10 mouse cellular contexts compared by ENCODE assay signal in genomic region chr6:71555507-71555951, GRCm38 (mm10). TPM values are rescaled to one million over a fixed set of nuclear protein-coding genes. Genes with fewer than 3 reads are reported as not detected.
DNase-seq lines count a peak whose midpoint lies in the region; ATAC-seq and TF ChIP-seq lines count a peak whose summit lies in the region.
"Had no signal": no experiment of that assay in that cellular context is flagged by ENCODE, and none has a peak within 500 bp of the region (broad histone marks: within the 10 kb centered on the region; RNA-seq: fewer than 3 reads in every experiment).

No protein-coding gene starts in this region.

- no peak overlapping the region for H3K27ac ChIP-seq in forebrain, postnatal 0 days (ENCODE audit: low read depth, low read length)
- H3K27ac ChIP-seq in forebrain, embryonic 14.5 days (ENCODE audit: low read depth, low read length) = no peak overlapping the region
- no peak overlapping the region for H3K27ac ChIP-seq in MEL (ENCODE audit: control insufficient read depth, low read depth, low read length)
- H3K27ac ChIP-seq in liver, embryonic 14.5 days = no peak overlapping the region
- H3K27ac ChIP-seq in forebrain, embryonic 12.5 days = no peak overlapping the region
- H3K27ac ChIP-seq: stomach, embryonic 15.5 days had no signal

- H3K36me3 ChIP-seq in forebrain, postnatal 0 days (ENCODE audit: insufficient read depth) = no peaks in the 10 kb centered on the region
- 0 out of 2 replicates have a peak, but pooled peaks cover 3% of the 10 kb centered on the region for H3K36me3 ChIP-seq in forebrain, embryonic 14.5 days (ENCODE audit: control insufficient read depth, insufficient read depth, low read length)
- H3K36me3 ChIP-seq in MEL (ENCODE audit: control insufficient read depth in 1 of 2, insufficient read depth in 2 of 2, low read length in 2 of 2) = peaks cover 0 to 5% of the 10 kb centered on the region in 2 experiments; a peak in 3 of 4 replicates
- no peaks in the 10 kb centered on the region for H3K36me3 ChIP-seq in liver, embryonic 14.5 days (replicated peaks; ENCODE audit: control insufficient read depth, insufficient read depth, low read depth)
- peaks cover 3% of the 10 kb centered on the region; the same call in 1 of the 2 replicates for H3K36me3 ChIP-seq in forebrain, embryonic 12.5 days (replicated peaks)
- H3K36me3 ChIP-seq: stomach, embryonic 15.5 days had no signal

- no peaks in the 10 kb centered on the region for H3K79me2 ChIP-seq in MEL (ENCODE audit: control insufficient read depth, insufficient read depth, low read length, poor library complexity)

- no peaks in the 10 kb centered on the region for H3K9me3 ChIP-seq in forebrain, postnatal 0 days (ENCODE audit: low read length)
- H3K9me3 ChIP-seq in forebrain, embryonic 14.5 days (replicated peaks; ENCODE audit: control insufficient read depth, low read length) = no peaks in the 10 kb centered on the region
- H3K9me3 ChIP-seq in MEL (replicated peaks; ENCODE audit: insufficient read depth, low read length) = no peaks in the 10 kb centered on the region
- H3K9me3 ChIP-seq in liver, embryonic 14.5 days (ENCODE audit: control insufficient read depth, low read length) = no peaks in the 10 kb centered on the region
- no peaks in the 10 kb centered on the region for H3K9me3 ChIP-seq in forebrain, embryonic 12.5 days
- H3K9me3 ChIP-seq: stomach, embryonic 15.5 days had no signal

- no peak overlapping the region for H3K4me3 ChIP-seq in forebrain, postnatal 0 days (ENCODE audit: low read depth, low read length)
- no peak overlapping the region for H3K4me3 ChIP-seq in forebrain, embryonic 14.5 days (ENCODE audit: low read depth, low read length)
- no peak overlapping the region for H3K4me3 ChIP-seq in MEL (ENCODE audit: control insufficient read depth in 1 of 2, insufficient read depth in 1 of 2, low read depth in 2 of 2, low read length in 2 of 2)
- no peak overlapping the region for H3K4me3 ChIP-seq in liver, embryonic 14.5 days (ENCODE audit: insufficient read depth in 1 of 2, low read depth in 2 of 2, low read length in 2 of 2)
- H3K4me3 ChIP-seq in forebrain, embryonic 12.5 days (replicated peaks) = no peak overlapping the region
- H3K4me3 ChIP-seq: stomach, embryonic 15.5 days had no signal

- no peak for ATAC-seq in forebrain, postnatal 0 days
- no peak for ATAC-seq in forebrain, embryonic 14.5 days
- ATAC-seq in liver, embryonic 14.5 days (ENCODE audit: insufficient read depth) = peak; percentile 48; the same call in 1 of the 2 replicates
- no peak for ATAC-seq in forebrain, embryonic 12.5 days (ENCODE audit: low FRiP score)

- H3K27me3 ChIP-seq in forebrain, postnatal 0 days (ENCODE audit: insufficient read depth, low read length) = no peaks in the 10 kb centered on the region
- H3K27me3 ChIP-seq in forebrain, embryonic 14.5 days (replicated peaks; ENCODE audit: control insufficient read depth, insufficient read depth, low read length) = no peaks in the 10 kb centered on the region
- H3K27me3 ChIP-seq in MEL (ENCODE audit: control insufficient read depth in 1 of 2, insufficient read depth in 2 of 2, low read length in 2 of 2) = no peaks in the 10 kb centered on the region
- no peaks in the 10 kb centered on the region for H3K27me3 ChIP-seq in liver, embryonic 14.5 days (ENCODE audit: control insufficient read depth, insufficient read depth, low read length)
- H3K27me3 ChIP-seq in forebrain, embryonic 12.5 days = no peaks in the 10 kb centered on the region
- H3K27me3 ChIP-seq: stomach, embryonic 15.5 days had no signal

- no peak for TF ChIP-seq POLR2A in MEL (IDR thresholded peaks at IDR 0.05; ENCODE audit: control insufficient read depth in 1 of 2, insufficient read depth in 1 of 2, low read depth in 1 of 2, low read length in 2 of 2, poor library complexity in 1 of 2)

- 82% methylated on average over 2 of the region's 2 CpGs for WGBS in forebrain, postnatal 0 days
- WGBS in forebrain, embryonic 14.5 days = 85% methylated on average over 2 of the region's 2 CpGs
- 71% methylated on average over 2 of the region's 2 CpGs for WGBS in liver, embryonic 14.5 days (ENCODE audit: insufficient replicate concordance)
- WGBS in forebrain, embryonic 12.5 days = 92% methylated on average over 2 of the region's 2 CpGs

- TF ChIP-seq RAD21 in MEL (IDR thresholded peaks at IDR 0.05; ENCODE audit: low read depth, low read length) = no peak

- H3K4me1 ChIP-seq in forebrain, postnatal 0 days (ENCODE audit: insufficient read depth) = no peaks in the 10 kb centered on the region
- H3K4me1 ChIP-seq in forebrain, embryonic 14.5 days (ENCODE audit: control insufficient read depth, insufficient read depth, low read length) = no peaks in the 10 kb centered on the region
- H3K4me1 ChIP-seq in MEL (ENCODE audit: control insufficient read depth in 1 of 2, insufficient read depth in 2 of 2, low read length in 2 of 2) = peaks cover 3 to 6% of the 10 kb centered on the region in 2 experiments
- peaks cover 0 to 4% of the 10 kb centered on the region in 2 experiments; a peak in 2 of 4 replicates for H3K4me1 ChIP-seq in liver, embryonic 14.5 days (replicated peaks; ENCODE audit: control insufficient read depth in 2 of 2, insufficient read depth in 2 of 2, low read length in 1 of 2)
- no peaks in the 10 kb centered on the region for H3K4me1 ChIP-seq in forebrain, embryonic 12.5 days
- H3K4me1 ChIP-seq: stomach, embryonic 15.5 days had no signal

- H3K4me2 ChIP-seq in forebrain, postnatal 0 days (ENCODE audit: low read depth) = no peak overlapping the region
- H3K4me2 ChIP-seq in forebrain, embryonic 14.5 days (ENCODE audit: low read length) = no peak overlapping the region
- H3K4me2 ChIP-seq in liver, embryonic 14.5 days (ENCODE audit: low read depth) = no peak overlapping the region
- H3K4me2 ChIP-seq in forebrain, embryonic 12.5 days = no peak overlapping the region
- H3K4me2 ChIP-seq: stomach, embryonic 15.5 days had no signal

- TF ChIP-seq CTCF in forebrain, postnatal 0 days (IDR thresholded peaks at IDR 0.05; ENCODE audit: low read depth) = no peak
- TF ChIP-seq CTCF in MEL (IDR thresholded peaks at IDR 0.05 in 2 of 3, conservative IDR thresholded peaks at IDR 0.05 in 1 of 3; ENCODE audit: control insufficient read depth in 1 of 3, insufficient read depth in 1 of 3, low read depth in 2 of 3, low read length in 3 of 3, poor library complexity in 1 of 3, severe bottlenecking in 1 of 3) = no peak
- no peak for TF ChIP-seq CTCF in liver, embryonic 14.5 days (IDR thresholded peaks at IDR 0.05; ENCODE audit: low read depth)

- DNase-seq in forebrain, postnatal 0 days = peak; percentile 1
- no peak for DNase-seq in forebrain, embryonic 14.5 days (ENCODE audit: low spot score)
- DNase-seq in MEL (ENCODE audit: low read depth, low spot score) = peak; percentile 53
- peak; percentile 33 for DNase-seq in gonadal fat pad, adult 2 months (ENCODE audit: low read depth)
- DNase-seq in liver, embryonic 14.5 days (ENCODE audit: low read depth in 3 of 3, low spot score in 3 of 3) = no peak
- DNase-seq in left cerebral cortex, adult 11 months (ENCODE audit: low spot score) = no peak
- no peak for DNase-seq in ovary, adult 18-20 months (ENCODE audit: low spot score)
- DNase-seq: gastrocnemius, postnatal 14 days had no signal

- no peak overlapping the region for H3K9ac ChIP-seq in forebrain, postnatal 0 days
- H3K9ac ChIP-seq in forebrain, embryonic 14.5 days (ENCODE audit: low read length) = no peak overlapping the region
- no peak overlapping the region for H3K9ac ChIP-seq in MEL (ENCODE audit: control insufficient read depth, low read depth, low read length, poor library complexity, severe bottlenecking)
- H3K9ac ChIP-seq in liver, embryonic 14.5 days (replicated peaks) = no peak overlapping the region
- H3K9ac ChIP-seq in forebrain, embryonic 12.5 days = no peak overlapping the region
- H3K9ac ChIP-seq: stomach, embryonic 15.5 days had no signal

- TF ChIP-seq EP300 in MEL (IDR thresholded peaks at IDR 0.05; ENCODE audit: low read depth in 1 of 2, low read length in 2 of 2) = no peak
- no peak for TF ChIP-seq EP300 in liver, embryonic 14.5 days (IDR thresholded peaks at IDR 0.05; ENCODE audit: low read depth)

TF ChIP-seq in MEL, 35 proteins besides CTCF, POLR2A, EP300 and RAD21:
- TF ChIP-seq TBP (IDR thresholded peaks at IDR 0.05; ENCODE audit: low read depth, low read length) (no peak), JUND (IDR thresholded peaks at IDR 0.05; ENCODE audit: low read depth, low read length) (no peak), MXI1 (IDR thresholded peaks at IDR 0.05; ENCODE audit: low read depth, low read length) (peak; percentile 69; the same call in 1 of the 2 replicates), TCF12 (IDR thresholded peaks at IDR 0.05; ENCODE audit: low read depth, low read length) (no peak), CHD1 (IDR thresholded peaks at IDR 0.05; ENCODE audit: low read depth, low read length) (no peak), RCOR1 (IDR thresholded peaks at IDR 0.05; ENCODE audit: low read depth, low read length) (no peak), ETS1 (IDR thresholded peaks at IDR 0.05; ENCODE audit: low read depth, low read length) (peak; percentile 32; the same call in 1 of the 2 replicates), KAT2A (conservative IDR thresholded peaks at IDR 0.05; ENCODE audit: low read depth, low read length) (no peak), NRF1 (IDR thresholded peaks at IDR 0.05; ENCODE audit: insufficient read depth, low read depth, low read length, poor library complexity, severe bottlenecking) (no peak), MAX (IDR thresholded peaks at IDR 0.05; ENCODE audit: low read length) (0 out of 2 replicates have a peak, but pooled peaks have one; percentile 17)

RNA-seq across cellular contexts. Expression of gene Chmp3, which starts 11.9 kb away (rescaled TPM):
- total RNA-seq in forebrain, postnatal 0 days (2014; rRNA removed) = 83.0 and 90.3 TPM in 2 replicates
- polyA plus RNA-seq in forebrain, postnatal 0 days (2015; fragmentation: Nextera tagmentation; extraction: Ambion mirVana) = 60.1 and 63.8 TPM in 2 replicates
- 58.8 and 70.6 TPM in 2 replicates for polyA plus RNA-seq in forebrain, embryonic 14.5 days (2014; fragmentation: Nextera tagmentation; extraction: Ambion mirVana)
- total RNA-seq in MEL (2012; rRNA removed) = 41.7 and 42.7 TPM in 2 replicates
- 10 to 100 TPM in 1 of 2 experiments, not detected in 1; 69.3 TPM for polyA plus RNA-seq in MEL (2012; ENCODE audit: insufficient read depth in 1 of 2, insufficient read length in 2 of 2, low read depth in 1 of 2, low replicate concordance in 2 of 2, missing spikeins in 1 of 2)
- 53.2 and 54.2 TPM in 2 replicates for polyA plus RNA-seq in gonadal fat pad, adult 2 months (2012; rRNA removed)
- polyA plus RNA-seq in liver, embryonic 14.5 days (2012; rRNA removed) = 16.2 and 21.9 TPM in 2 replicates
- polyA plus RNA-seq in liver, embryonic 14.5 days (2014; fragmentation: Nextera tagmentation; extraction: Ambion mirVana) = 34.3 and 35.6 TPM in 2 replicates
- 44.3 and 49.4 TPM in 2 replicates for polyA plus RNA-seq in forebrain, embryonic 12.5 days (2016; fragmentation: Nextera tagmentation; extraction: Ambion mirVana)

Comparison
In these comparisons a context has a peak if more than half of its experiments do, and no peak if none do; other contexts are left out.
1. DNase-seq: peak in forebrain, postnatal 0 days (single experiment), MEL (single experiment) and gonadal fat pad, adult 2 months (single experiment); none in forebrain, embryonic 14.5 days (single experiment), liver, embryonic 14.5 days (0 of 3), left cerebral cortex, adult 11 months (single experiment) and ovary, adult 18-20 months (single experiment).